Mouse (Mus musculus) right cerebral cortex, postnatal 10 days (tissue): ENCODE data around the gene Gm11634.
"Not testable (repeated sequence)": the region's sequence is repeated elsewhere in the genome, so short reads cannot be mapped to it uniquely, and the experiment has no call there.

Experiments used
- DNase-seq, 2 experiments: peaks; one replicate each; pipeline ENCODE4 v3.0.0; 2021; ENCODE audit warnings: low spot score in 2 of 2

Gene Gm11634

DNA sequence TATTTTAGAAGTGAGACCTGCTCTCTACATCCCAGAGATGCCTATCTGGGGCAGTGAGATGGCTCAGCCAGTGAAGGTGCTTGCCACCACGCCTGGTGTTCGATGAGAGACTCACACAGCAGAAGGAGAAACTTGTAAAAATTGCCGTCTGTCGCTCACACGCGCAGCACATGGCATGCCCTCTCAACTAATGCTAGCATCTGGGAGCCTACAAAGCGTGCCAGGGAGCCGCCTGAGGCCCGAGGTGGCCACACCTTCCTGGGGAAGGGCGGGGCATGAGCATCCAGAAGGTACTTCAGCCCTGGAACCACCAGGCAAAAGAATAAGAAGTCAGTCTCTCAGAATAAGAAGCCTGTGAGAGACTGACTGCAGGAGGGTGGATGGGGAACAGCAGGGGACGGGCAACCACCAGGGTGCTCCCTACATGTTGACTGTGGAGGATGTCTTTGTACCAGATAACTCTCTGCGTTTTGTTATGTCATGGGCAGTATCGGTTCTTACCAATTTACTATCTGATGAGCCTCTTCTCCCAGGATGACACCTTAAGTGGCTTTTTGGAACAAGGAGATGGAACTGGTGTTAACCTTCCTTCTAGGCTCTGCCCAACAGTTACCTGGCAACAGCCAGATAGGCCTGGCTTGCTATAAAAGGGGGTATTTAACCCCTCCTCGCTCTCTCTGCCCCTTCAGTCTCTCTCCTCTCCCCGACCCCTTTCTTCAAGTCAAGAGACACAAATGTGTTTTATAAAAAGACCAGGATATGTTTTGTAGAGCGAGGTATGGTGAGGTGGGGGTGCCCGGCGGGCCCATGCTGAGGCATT, 18.1 kb upstream of the Gm11634 start:
- DNase-seq = no peak

DNA sequence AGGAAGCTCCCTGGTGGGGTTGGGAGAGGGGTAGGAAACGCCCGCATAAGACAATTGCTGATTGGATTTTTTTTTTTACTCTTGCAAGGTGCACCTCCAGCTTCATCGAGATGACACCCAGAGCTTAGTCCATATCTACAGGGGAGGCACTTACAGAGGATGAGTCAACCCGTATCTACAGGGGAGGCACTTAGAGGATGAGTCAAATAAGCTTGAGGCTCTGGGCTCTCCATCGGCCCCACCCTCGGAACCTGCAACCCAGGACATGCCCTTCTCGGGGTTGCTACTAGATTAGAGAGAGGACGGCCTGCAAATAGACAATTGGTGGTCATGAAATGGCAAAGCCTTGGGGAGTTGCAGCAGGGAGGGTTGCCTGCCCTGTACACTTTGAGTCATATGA, 17.0 kb upstream of the Gm11634 start:
- no peak for DNase-seq

DNA sequence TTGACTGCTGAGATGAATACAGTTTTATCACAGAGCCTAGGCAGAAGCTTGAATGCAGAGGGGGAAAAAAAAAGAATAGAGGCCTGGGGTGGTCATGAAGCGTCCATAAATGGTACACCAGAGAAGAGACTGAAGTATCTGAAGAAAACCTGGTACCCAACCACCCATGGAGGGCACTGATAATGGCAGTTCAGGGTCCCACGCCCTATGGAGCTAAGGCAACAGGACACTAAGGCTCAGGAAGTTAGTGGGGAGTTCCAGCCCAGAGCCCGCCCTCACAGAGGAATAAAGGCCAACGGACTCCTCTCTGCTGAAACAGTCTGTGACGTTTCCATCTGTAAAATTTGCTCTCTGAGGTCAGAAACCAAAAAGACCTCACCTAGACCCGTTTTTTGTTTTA, 16.3 kb upstream of the Gm11634 start:
- no peak for DNase-seq

DNA sequence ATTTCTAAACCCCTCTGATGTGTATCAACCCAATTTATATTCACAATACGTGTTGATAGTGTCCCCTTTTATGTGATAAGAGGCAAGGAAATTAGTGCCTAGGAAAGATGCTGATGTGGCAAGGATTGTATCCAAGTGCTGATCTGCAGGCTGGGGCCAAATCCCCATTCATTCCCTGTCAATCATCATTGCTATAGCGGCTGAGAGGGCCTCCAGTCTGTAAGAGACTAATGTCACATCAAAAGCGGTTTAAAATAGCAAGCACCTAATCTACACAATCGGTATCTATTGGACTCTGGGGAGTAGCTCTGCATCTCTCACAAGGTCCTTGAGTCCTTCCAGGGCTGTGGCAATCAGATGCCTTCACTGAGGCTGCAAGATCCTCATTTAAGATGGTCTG, 15.1 kb upstream of the Gm11634 start:
- DNase-seq = no peak

DNA sequence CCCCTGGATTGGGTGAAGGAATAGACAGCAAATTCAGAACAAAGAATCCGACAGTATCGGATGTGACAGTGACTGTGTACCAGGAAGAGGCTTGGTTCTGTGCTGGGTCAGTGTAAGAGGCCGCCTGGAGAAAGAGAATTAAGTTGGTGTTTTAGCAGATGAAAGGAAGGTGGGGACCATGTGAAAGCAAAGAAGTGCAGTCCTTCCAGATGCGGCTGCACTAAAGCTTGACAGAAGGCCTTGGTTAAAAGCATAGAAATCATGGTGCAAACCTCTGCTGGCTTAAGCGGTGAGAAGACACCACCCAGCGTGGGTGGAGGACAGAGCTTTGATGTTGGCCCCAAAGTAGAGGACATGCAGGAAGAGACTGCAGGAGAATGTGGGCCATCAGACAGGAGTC, 14.5 kb upstream of the Gm11634 start:
- DNase-seq = no peak

DNA sequence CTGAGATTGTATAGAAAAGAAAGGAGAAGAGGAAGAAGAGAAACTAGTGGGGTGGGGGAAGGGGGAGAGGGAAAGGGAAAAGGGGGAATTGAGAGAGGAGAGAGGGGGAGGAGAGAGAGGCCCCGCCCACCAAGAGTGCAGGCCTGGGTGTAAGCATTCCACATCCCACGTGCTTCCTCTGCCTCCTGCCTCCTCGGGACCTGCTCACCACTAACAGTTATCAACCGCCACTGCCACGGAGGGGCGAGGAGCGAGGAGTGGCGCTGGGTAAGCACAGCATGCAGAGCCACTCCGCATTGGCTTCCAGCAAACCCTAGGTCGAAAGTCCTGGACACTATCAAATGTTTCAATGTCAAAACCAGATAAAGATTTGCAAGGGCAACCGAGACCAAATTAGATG, 11.4 kb upstream of the Gm11634 start:
- DNase-seq = no peak

DNA sequence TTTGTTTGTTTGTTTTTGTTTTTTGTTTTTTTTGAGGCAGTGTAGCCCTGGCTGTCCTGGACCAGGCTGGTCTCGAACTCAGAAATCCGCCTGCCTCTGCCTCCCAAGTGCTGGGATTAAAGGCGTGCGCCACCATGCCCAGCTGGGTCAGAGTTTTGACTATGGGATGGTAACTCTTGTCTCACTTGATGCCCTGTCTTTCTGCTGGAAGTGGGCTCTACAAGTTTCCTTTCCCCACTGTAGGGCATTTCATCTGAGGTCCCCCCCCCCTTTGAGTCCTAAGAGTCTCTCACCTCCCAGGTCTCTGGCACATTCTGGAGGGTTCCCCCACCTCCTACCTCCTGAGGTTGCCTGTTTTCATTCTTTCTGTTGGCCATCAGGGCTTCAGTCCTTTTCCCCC, 8.1 kb upstream of the Gm11634 start:
- not testable (repeated sequence) for DNase-seq

DNA sequence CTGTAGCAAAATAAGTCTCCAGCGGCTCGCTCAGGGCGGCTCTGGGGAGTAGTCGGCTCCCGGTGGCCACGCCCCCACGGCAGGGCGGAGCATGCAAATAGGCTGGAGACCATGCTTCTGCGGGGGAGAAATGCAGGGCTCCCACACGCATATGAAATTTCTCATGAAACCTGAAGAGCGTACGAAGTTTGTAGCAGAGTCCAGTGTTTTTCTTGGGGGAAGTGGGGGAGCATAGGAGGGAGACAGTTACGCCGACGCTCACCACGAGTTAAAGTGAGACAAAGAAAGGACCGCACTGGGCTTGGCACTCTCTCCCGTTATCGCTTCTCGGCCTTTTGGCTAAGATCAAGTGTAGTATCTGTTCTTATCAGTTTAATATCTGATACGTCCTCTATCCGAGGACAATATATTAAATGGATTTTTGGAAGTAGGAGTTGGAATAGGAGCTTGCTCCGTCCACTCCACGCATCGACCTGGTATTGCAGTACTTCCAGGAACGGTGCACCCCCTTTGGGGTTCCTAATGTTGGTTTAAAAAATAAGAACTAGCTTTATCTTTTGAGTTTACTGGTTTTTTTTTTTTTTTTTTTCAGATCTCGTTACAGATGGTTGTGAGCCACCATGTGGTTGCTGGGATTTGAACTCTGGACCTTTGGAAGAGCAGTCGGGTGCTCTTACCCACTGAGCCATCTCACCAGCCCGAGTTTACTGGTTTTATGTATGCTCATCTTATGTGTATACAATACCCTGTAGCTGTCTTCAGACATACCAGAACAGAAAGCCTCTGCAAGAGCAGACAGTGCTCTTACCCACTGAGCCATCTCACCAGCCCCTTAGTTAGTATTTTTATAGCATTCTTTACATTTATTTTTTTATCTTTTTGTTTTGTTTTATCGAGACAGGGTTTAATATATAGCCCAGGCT, 5.7 kb upstream of the Gm11634 start:
- peak in 1 of 2 experiments; percentile 71 for DNase-seq

DNA sequence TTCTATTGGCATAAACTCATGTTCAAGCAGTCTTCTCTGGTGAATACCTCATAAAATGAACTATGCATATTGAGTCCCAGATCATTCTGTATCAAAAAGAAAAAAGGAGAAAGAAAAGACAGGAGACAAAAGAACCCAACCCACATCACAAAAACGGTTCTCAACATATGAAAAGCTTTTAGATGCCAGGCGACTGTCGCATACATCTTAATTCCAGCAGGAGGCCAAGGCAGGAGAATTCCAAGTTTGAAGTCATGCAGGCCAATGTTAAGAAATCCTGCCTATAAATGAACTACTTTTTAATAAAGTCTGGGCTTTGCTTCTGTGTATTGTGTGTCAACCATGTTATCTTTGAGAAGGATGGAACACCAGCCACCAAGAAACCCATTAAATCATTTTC, 5.1 kb upstream of the Gm11634 start:
- no peak for DNase-seq

DNA sequence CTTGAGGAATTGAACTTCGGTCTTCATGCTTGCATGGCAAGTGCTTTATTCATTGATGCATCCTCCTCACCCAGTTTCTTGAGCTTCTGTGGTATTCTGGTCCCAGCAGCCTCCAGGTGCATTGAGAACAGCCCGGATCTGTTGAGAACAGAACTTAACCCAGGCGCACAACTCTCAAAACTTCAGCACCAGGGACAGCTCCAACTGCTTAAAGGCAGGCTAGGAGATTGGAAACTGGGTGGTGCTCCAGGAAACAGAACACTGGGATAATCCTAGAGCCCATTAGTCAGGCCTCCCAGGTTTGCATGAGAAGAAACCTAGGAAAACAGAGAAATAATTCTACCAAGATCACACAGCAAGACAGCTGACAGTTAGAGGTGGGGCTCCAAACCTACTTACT, 3.4 kb upstream of the Gm11634 start:
- no peak for DNase-seq

DNA sequence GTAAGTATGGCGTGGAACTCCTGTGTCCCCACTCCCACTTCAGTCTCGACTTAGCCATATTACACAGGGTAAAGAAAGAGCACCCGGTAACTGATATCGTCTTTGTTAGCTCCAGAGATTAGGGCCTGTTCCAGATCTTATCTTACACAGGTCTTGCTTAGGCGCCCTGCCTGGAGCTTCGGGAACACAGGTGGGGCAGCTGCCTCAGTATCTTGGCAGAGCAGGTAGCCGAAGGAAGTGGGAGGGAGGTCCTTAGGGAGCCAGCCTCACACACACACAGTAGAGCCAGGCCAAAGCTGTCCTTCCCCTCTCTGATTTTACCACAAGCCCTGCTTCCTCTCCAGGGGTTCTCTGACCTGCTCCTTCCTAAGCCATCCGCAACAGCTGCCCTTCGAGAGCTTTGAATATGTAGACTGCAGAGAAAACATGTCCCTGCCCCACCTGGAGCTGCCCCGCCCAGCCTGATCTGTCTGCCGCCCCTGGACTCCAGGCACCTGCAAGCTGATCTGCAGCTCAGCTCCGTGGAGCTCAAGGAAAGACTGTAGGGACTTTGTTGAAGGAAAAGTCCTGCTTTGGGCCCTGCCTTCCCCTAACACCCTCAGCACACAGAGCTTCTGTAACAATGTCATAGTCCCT, 8.9 kb downstream of the Gm11634 start:
- DNase-seq = no peak

DNA sequence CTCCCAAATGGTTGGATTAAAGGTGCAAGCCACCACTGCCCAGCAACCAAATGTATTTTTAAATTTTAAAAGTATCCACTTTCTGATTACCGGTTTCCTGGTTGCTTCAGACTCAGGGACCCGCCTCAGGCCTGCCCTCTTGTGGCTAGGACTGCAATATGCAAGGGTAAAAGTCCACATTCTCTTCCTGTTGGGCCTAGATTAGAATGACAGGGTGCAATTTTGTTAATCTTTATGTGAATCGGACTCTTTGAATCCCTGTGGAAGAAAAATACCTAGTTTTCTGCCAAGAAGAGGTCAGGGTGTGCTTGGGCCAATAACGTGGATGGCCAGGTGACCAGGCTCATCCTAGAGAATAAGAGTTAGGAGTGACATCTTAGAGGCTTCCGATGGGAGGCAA, 9.6 kb downstream of the Gm11634 start:
- peak in 1 of 2 experiments; percentile 57 for DNase-seq

DNA sequence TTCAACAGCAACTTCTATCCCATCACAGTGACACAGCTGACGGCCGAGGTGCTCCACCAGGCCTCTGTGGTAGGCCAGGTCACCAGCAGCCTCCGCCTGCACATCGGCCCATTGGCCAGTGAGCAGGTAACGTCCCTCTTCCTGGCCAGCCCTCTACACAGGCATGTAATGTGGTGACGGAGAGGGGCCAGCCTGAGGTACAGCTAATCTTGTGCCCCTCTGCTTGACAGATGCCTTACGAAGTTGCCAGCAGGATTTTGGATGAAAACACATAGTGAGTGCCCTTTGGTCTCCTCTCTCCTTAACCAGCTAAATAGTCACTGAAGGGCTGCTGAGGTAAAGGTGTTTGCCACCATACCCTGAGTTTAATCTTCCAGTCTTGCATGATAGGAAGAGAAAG, 10.2 kb downstream of the Gm11634 start:
- no peak for DNase-seq

DNA sequence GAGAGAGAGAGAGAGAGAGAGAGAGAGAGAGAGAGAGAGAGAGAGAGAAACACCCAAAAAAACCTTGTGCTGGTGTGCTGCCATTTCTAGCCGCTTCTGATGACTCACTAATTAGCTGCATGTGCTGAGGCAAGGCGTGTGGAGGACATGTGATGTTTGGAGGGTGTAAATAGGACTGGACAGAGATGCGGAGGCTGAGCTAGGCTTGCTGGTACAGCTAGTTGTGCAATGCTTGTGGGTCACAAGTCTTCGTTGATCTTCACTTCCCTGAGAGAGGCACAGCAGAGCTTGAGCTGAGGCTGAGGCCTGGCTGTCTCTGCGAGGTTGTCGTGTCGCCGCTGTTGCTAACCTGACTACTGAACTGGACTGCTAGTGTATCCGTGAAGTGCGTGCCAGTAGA, 11.4 kb downstream of the Gm11634 start:
- DNase-seq = peak; percentile 32 to 33

DNA sequence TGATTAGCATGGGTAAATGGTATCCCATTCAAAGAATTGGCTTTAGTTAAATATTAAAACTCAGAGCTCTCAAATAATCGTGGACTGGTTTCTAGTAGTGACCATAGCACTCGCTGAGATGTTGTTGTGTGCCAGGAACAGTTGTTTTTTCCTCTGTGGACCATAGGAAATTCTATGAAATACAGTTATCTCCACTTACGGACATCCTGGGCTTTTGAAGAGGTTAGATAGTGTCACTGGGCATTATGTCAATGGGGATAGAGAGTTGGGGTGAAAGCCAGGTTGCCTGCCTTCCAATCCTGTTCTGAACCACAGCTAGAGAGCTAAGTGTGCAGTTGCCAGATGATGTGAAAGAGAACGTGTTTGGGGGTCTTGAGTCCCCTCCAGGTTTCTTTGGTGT, 13.3 kb downstream of the Gm11634 start:
- DNase-seq = no peak

DNA sequence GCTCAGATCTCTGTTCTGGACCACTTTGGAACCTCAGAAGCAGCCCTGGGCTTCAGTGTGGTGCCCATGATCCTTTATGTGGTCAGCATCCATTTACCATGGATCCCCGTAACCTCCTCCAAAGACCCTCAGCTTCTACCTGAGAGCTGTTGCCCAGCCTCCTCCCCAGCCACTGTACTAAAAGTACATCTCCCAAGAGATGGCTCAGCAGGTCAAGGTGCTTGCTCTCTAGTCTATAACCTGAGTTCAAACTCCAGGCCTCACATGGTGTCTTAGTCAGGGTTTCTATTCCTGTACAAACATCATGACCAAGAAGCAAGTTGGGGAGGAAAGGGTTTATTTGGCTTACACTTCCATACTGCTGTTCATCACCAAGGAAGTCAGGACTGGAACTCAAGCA, 14.0 kb downstream of the Gm11634 start:
- not testable (repeated sequence) for DNase-seq

DNA sequence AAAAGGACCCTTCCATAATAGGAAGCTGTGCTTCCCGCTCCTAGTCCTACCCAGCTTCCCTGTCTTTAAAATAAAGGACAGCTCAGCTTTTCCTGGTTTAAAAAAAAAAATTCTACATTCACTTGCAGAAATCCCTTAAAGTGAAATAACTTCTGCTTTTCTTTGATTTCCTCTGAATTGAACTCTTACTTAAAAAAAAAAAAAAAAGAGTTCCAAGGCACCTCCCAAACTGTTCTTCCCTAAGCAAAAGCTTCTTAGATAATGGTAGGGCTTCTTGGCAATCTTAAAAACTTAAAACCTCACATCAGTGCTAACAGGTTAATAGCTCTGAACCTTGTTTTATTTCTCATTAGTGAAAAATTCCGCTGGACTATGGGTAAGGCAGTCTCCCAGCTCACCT, 15.9 kb downstream of the Gm11634 start:
- DNase-seq = no peak

DNA sequence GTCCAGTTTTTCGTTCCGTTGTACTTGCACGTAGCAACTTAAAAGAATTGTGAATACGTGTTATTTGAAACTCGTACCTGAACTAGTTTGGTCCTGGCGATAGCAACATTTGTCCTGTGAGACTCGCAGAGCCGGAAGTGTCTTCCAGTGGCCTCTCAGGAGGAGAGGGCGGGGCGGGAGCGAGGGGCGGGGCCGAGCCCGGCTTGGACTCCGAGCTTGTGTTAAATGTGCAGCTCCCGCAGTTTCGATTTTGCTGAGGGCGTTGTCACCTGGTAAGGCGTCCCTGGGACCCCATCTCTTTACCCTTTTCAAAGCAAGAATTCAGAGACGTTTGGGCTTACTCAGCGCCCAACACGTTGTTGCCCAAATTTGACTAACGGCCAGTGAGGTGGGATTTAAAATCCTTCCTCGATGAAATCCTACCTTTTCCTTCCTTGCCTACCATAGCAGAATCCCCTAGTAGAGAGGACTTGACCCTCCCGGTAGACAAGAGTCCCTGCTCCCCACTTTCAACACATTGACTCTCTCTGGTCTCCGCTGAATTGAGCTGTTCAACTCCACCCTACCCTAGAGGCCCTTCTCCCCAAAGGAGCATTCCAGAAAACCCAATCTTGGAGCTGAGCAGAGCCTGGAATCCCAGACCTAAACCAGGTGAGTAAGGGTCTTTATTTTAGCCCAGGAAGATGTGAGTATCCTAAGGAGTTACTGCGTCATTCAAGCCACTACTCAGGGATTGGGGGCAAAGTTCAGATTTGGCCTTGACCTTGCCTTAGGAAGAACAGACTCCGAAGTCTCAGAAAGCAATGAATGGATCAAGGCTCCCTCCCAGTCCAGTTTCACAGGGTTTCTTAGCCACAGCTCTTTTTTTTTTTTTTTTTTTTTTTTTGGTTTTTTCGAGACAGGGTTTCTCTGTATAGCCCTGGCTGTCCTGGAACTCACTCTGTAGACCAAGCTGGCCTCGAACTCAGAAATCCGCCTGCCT, 16.7 kb downstream of the Gm11634 start, which contains the start of gene Tmem106a:
Gene Tmem106a (plus strand): TSS at position 189 of the 982 bp plus-strand sequence.
- peak in 1 of 2 experiments; percentile 33 for DNase-seq

DNA sequence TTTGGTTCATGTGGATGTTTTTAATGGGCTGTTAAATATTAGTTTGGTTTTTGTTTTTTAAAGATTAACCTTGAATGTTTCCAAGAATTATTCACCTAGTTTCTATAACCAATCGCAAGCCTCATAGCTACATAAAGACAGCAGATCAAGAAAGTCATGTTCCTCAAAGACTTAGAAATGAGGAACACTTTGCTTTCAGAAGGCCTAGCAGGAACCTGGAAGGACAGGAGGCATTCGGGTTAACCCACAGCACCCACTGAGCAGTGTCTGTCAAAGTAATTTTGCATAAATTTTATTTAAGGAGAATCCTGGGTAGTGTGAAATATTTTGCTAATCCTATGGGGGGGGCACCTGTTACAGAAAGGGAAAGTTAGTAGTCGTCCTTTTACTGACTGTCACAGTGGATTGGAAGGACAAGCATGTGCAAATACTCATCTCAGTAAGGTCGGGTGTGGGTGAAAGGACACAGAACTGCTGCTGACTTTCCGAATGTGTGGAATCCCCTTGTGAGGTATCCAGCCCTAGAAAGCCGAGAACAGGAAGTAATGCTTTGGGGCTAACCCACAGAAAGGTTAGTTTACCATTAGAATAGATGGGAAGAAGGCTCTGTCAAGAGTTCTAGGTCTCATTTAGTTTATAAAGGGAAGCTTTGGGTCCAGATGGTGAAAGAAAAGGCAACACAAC, 17.8 kb downstream of the Gm11634 start:
- DNase-seq = no peak

DNA sequence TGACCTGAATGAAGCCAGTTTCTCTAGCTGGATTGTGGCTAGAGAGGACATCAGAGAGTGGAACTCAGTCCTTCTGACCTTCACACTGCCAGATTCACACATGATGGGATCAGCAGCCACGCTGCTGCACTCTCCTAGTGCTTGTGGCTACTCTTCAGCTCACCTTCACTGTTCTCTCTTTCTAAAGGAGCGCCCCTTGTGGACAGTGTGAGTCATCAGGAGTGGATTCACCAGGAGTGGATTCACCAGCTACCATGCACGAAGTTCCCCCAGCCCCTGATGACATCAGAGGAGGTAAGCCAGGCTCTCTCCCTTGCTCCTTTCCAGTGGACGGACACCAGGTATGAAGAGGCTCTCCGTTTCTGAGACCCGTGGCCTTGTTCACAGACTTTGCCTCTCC, 22.9 kb downstream of the Gm11634 start:
- DNase-seq = no peak

DNA sequence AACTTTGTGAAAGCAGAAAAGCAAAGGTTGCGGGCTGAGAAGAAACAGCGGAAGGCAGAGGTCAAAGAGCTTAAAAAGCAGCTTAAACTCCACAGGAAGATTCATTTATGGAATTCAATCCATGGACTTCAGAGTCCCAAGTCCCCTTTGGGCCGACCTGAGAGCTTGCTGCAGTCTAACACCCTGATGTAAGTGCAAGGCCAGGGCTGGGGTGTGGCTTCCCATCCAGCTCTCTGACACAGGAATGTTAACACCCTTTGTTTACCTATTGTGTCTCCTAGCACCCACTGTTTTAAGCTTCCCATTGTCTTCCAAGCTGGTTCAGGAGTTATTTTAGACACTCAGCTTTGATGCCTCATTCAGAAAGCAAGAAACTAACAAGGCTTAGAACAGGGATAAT, 30.6 kb downstream of the Gm11634 start:
- no peak for DNase-seq
